Mouse (Mus musculus): ENCODE results near the gene Smarcd1.

DNA sequence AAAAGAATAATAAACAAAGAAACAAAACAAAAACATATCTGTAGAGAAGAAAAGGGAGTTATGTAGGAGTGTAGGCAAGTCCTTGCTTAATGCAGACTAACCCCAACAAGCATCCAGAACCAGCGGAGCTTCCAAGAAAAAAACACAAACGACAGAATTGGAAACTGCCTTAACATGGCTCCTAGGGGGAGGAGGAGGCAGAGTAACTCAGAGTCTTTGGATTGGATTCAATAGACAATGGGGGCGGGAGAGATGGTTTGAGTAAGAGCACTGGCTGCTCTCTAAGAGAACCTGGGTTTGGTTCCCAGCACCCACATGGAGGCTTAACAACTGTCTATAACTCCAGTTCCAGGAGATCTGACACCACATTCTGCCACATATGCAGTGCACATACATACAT is 29.7 kb downstream of the Smarcd1 start:
- no peak for TF ChIP-seq CTCF (IDR thresholded peaks at IDR 0.05; ENCODE audit: extremely low read depth, insufficient read depth, insufficient read length, insufficient replicate concordance)
- TF ChIP-seq POLR2A (IDR thresholded peaks at IDR 0.05; ENCODE audit: low read depth, low read length), result no peak

Data from spleen, adult 2 months (tissue).